Mouse (Mus musculus): Measurements from ENCODE around the gene Crym. TPM values are rescaled to one million over a fixed set of nuclear protein-coding genes. Genes with fewer than 3 reads are reported as not detected.
A peak's percentile ranks its signal among the peaks of the same experiment; 100 is the strongest.

Crym gene
- total and polyA plus RNA-seq, 2 experiments from 2014 or later: 8.1 to 9.4 TPM

GRCm38 (mm10) chr7:120172188-120172700, 29.7 kb downstream of the Crym start:
- H3K4me2 ChIP-seq (ENCODE audit: low read depth, low read length): no peak overlapping the region
- TF ChIP-seq CTCF (IDR thresholded peaks at IDR 0.05; ENCODE audit: low read depth): no peak
- DNase-seq (ENCODE audit: low spot score) (no peak), ATAC-seq (no peak)
- no peaks in the 10 kb centered on the region for H3K36me3 ChIP-seq (ENCODE audit: insufficient read depth, low read length)
- 90% methylated on average over 1 of the region's 1 CpGs for WGBS
- H3K27ac ChIP-seq: no peak overlapping the region
- H3K9me3 ChIP-seq (ENCODE audit: low read length): no peaks in the 10 kb centered on the region
- no peaks in the 10 kb centered on the region for H3K4me1 ChIP-seq (ENCODE audit: insufficient read depth, low read length)
- no peak overlapping the region for H3K4me3 ChIP-seq (ENCODE audit: low read length)
- H3K9ac ChIP-seq (replicated peaks; ENCODE audit: low read length): no peak overlapping the region
- H3K27me3 ChIP-seq (ENCODE audit: insufficient read depth, low read length): no peaks in the 10 kb centered on the region

GRCm38 (mm10) chr7:120163581-120164251, 38.2 kb downstream of the Crym start:
- Histone ChIP-seq H3K27ac (no peak overlapping the region), H3K9ac (replicated peaks; ENCODE audit: low read length) (no peak overlapping the region), H3K4me3 (ENCODE audit: low read length) (no peak overlapping the region), H3K4me2 (ENCODE audit: low read depth, low read length) (no peak overlapping the region), H3K36me3 (ENCODE audit: insufficient read depth, low read length) (no peaks in the 10 kb centered on the region), H3K9me3 (ENCODE audit: low read length) (no peaks in the 10 kb centered on the region), H3K4me1 (ENCODE audit: insufficient read depth, low read length) (no peaks in the 10 kb centered on the region), H3K27me3 (ENCODE audit: insufficient read depth, low read length) (no peaks in the 10 kb centered on the region)
- no peak for DNase-seq (ENCODE audit: low spot score)
- TF ChIP-seq CTCF (IDR thresholded peaks at IDR 0.05; ENCODE audit: low read depth): no peak
- WGBS: 81% methylated on average over 11 of the region's 11 CpGs
- no peak for ATAC-seq

- Histone ChIP-seq H3K9ac (replicated peaks; ENCODE audit: low read length) (no peak overlapping the region), H3K9me3 (ENCODE audit: low read length) (no peaks in the 10 kb centered on the region), H3K4me2 (ENCODE audit: low read depth, low read length) (no peak overlapping the region), H3K27ac (no peak overlapping the region), H3K27me3 (ENCODE audit: insufficient read depth, low read length) (no peaks in the 10 kb centered on the region), H3K36me3 (ENCODE audit: insufficient read depth, low read length) (no peaks in the 10 kb centered on the region), H3K4me3 (ENCODE audit: low read length) (no peak overlapping the region), H3K4me1 (ENCODE audit: insufficient read depth, low read length) (peaks cover 6% of the 10 kb centered on the region; the same call in 1 of the 2 replicates)
- ATAC-seq (no peak), DNase-seq (ENCODE audit: low spot score) (no peak)
- 36% methylated on average over 4 of the region's 4 CpGs for WGBS
- no peak for TF ChIP-seq CTCF (IDR thresholded peaks at IDR 0.05; ENCODE audit: low read depth)
These were observed 43.7 kb downstream of the Crym start for GRCm38 (mm10) chr7:120158121-120158613.

GRCm38 (mm10) chr7:120157575-120158061, 44.3 kb downstream of the Crym start:
- TF ChIP-seq CTCF (IDR thresholded peaks at IDR 0.05; ENCODE audit: low read depth): no peak
- ATAC-seq (no peak), DNase-seq (ENCODE audit: low spot score) (peak; percentile 10)
- Histone ChIP-seq H3K36me3 (ENCODE audit: insufficient read depth, low read length) (no peaks in the 10 kb centered on the region), H3K4me2 (ENCODE audit: low read depth, low read length) (no peak overlapping the region), H3K9me3 (ENCODE audit: low read length) (no peaks in the 10 kb centered on the region), H3K4me1 (ENCODE audit: insufficient read depth, low read length) (peaks cover 6% of the 10 kb centered on the region; the same call in 1 of the 2 replicates), H3K27ac (no peak overlapping the region), H3K9ac (replicated peaks; ENCODE audit: low read length) (no peak overlapping the region), H3K4me3 (ENCODE audit: low read length) (no peak overlapping the region), H3K27me3 (ENCODE audit: insufficient read depth, low read length) (no peaks in the 10 kb centered on the region)
- 36% methylated on average over 5 of the region's 5 CpGs for whole genome bisulfite sequencing

GRCm38 (mm10) chr7:120156841-120157409, 45.0 kb downstream of the Crym start:
- Histone ChIP-seq H3K9me3 (ENCODE audit: low read length) (no peaks in the 10 kb centered on the region), H3K4me3 (ENCODE audit: low read length) (no peak overlapping the region), H3K27me3 (ENCODE audit: insufficient read depth, low read length) (no peaks in the 10 kb centered on the region), H3K4me1 (ENCODE audit: insufficient read depth, low read length) (peaks cover 6% of the 10 kb centered on the region; the same call in 1 of the 2 replicates), H3K9ac (replicated peaks; ENCODE audit: low read length) (no peak overlapping the region), H3K27ac (no peak overlapping the region), H3K4me2 (ENCODE audit: low read depth, low read length) (no peak overlapping the region), H3K36me3 (ENCODE audit: insufficient read depth, low read length) (no peaks in the 10 kb centered on the region)
- TF ChIP-seq CTCF (IDR thresholded peaks at IDR 0.05; ENCODE audit: low read depth): no peak
- DNase-seq (ENCODE audit: low spot score): no peak
- ATAC-seq: no peak
- WGBS: 15% methylated on average over 2 of the region's 2 CpGs

GRCm38 (mm10) chr7:120150898-120151297, 51.0 kb downstream of the Crym start:
- DNase-seq (ENCODE audit: low spot score) (no peak), ATAC-seq (no peak)
- 77% methylated on average over 2 of the region's 2 CpGs for WGBS
- Histone ChIP-seq H3K4me3 (ENCODE audit: low read length) (no peak overlapping the region), H3K36me3 (ENCODE audit: insufficient read depth, low read length) (no peaks in the 10 kb centered on the region), H3K9ac (replicated peaks; ENCODE audit: low read length) (no peak overlapping the region), H3K27ac (no peak overlapping the region), H3K9me3 (ENCODE audit: low read length) (no peaks in the 10 kb centered on the region), H3K4me1 (ENCODE audit: insufficient read depth, low read length) (no peaks in the 10 kb centered on the region), H3K4me2 (ENCODE audit: low read depth, low read length) (no peak overlapping the region), H3K27me3 (ENCODE audit: insufficient read depth, low read length) (no peaks in the 10 kb centered on the region)
- TF ChIP-seq CTCF (IDR thresholded peaks at IDR 0.05; ENCODE audit: low read depth): no peak

All from hindbrain, postnatal 0 days (tissue).